Mouse (Mus musculus) C2C12 (cell line): Measurements from ENCODE around the gene Alpk3.
"Not testable (repeated sequence)": the region's sequence is repeated elsewhere in the genome, so short reads cannot be mapped to it uniquely, and the experiment has no call there.

Experiments
- CEBPB ChIP-seq: IDR thresholded peaks from one replicate; pipeline ENCODE4 v1.6.1; 2011; ENCODE audit warnings: low read depth, mild to moderate bottlenecking, control low read depth, moderate library complexity
- CTCF ChIP-seq: IDR thresholded peaks from one replicate; pipeline ENCODE4 v1.5.1; 2011; ENCODE audit not compliant: control insufficient read depth, insufficient read depth, insufficient read length
- FOSL1 ChIP-seq: IDR thresholded peaks from one replicate; pipeline ENCODE4 v1.8.0; 2011; ENCODE audit warnings: mild to moderate bottlenecking, low read length; ENCODE audit not compliant: poor library complexity, insufficient read depth, severe bottlenecking
- MAX ChIP-seq: IDR thresholded peaks from one replicate; pipeline ENCODE4 v1.6.1; 2011; ENCODE audit warnings: mild to moderate bottlenecking, control low read depth
- MYOD1 ChIP-seq: IDR thresholded peaks from one replicate; pipeline ENCODE4 v1.6.1; 2011; ENCODE audit warnings: low read depth; ENCODE audit not compliant: control insufficient read depth, insufficient read length
- USF1 ChIP-seq: IDR thresholded peaks from one replicate; pipeline ENCODE4 v1.6.1; 2011; ENCODE audit warnings: low read depth, mild to moderate bottlenecking, control low read depth, moderate library complexity

GRCm38 (mm10) chr7:81143056-81143455, 85.7 kb downstream of the Alpk3 start:
- not testable (repeated sequence) for TF ChIP-seq CTCF, MYOD1, CEBPB, MAX, USF1, FOSL1
